Mouse (Mus musculus): ENCODE results near the gene Mroh8. TPM values are rescaled to one million over a fixed set of nuclear protein-coding genes. Genes with fewer than 3 reads are reported as not detected.
A peak's percentile ranks its signal among the peaks of the same experiment; 100 is the strongest.

Gene Mroh8
- 3.4 TPM in 1 of 2 replicates, not detected in the other for polyA plus RNA-seq (2011; ENCODE audit: insufficient read depth, insufficient read length, low replicate concordance, missing spikeins)

- H3K4me3 ChIP-seq (replicated peaks; ENCODE audit: control insufficient read depth, low read depth, low read length): peak within 1 kb of the TSS; percentile 92
- WGBS: under 1% methylated on average over 32 of the region's 32 CpGs
- H3K4me1 ChIP-seq (ENCODE audit: control insufficient read depth, insufficient read depth, low read length): peaks cover 3% of the 10 kb centered on the region
- peak within 1 kb of the TSS; percentile 98 for H3K27ac ChIP-seq (ENCODE audit: control insufficient read depth, insufficient read depth, low read depth, low read length, poor library complexity)
- TF ChIP-seq CTCF (IDR thresholded peaks at IDR 0.05; ENCODE audit: control insufficient read depth, insufficient read depth, low read length) (no peak), POLR2A (IDR thresholded peaks at IDR 0.05; ENCODE audit: borderline replicate concordance, control insufficient read depth, low read depth, low read length) (no peak)
Measured at GRCm38 (mm10) chr2:157279416-157279800, at the start of gene Mroh8. Gene Mroh8, minus strand, starts transcription at chr2:157279549.

- TF ChIP-seq CTCF (IDR thresholded peaks at IDR 0.05; ENCODE audit: control insufficient read depth, insufficient read depth, low read length) (no peak), POLR2A (IDR thresholded peaks at IDR 0.05; ENCODE audit: borderline replicate concordance, control insufficient read depth, low read depth, low read length) (no peak)
- 85% methylated on average over 11 of the region's 11 CpGs for WGBS
- H3K27ac ChIP-seq (ENCODE audit: control insufficient read depth, insufficient read depth, low read depth, low read length, poor library complexity): no peak overlapping the region
- H3K4me1 ChIP-seq (ENCODE audit: control insufficient read depth, insufficient read depth, low read length): no peaks in the 10 kb centered on the region
- no peak overlapping the region for H3K4me3 ChIP-seq (replicated peaks; ENCODE audit: control insufficient read depth, low read depth, low read length)
Measured at GRCm38 (mm10) chr2:157328570-157328969, 49.2 kb upstream of the Mroh8 start.

GRCm38 (mm10) chr2:157328106-157328505 is 48.8 kb upstream of the Mroh8 start:
- WGBS: 78% methylated on average over 5 of the region's 5 CpGs
- Histone ChIP-seq H3K4me3 (replicated peaks; ENCODE audit: control insufficient read depth, low read depth, low read length) (no peak overlapping the region), H3K27ac (ENCODE audit: control insufficient read depth, insufficient read depth, low read depth, low read length, poor library complexity) (no peak overlapping the region), H3K4me1 (ENCODE audit: control insufficient read depth, insufficient read depth, low read length) (no peaks in the 10 kb centered on the region)
- TF ChIP-seq POLR2A (IDR thresholded peaks at IDR 0.05; ENCODE audit: borderline replicate concordance, control insufficient read depth, low read depth, low read length): no peak
- TF ChIP-seq CTCF (IDR thresholded peaks at IDR 0.05; ENCODE audit: control insufficient read depth, insufficient read depth, low read length): no peak

GRCm38 (mm10) chr2:157325238-157325637 is 45.9 kb upstream of the Mroh8 start:
- Histone ChIP-seq H3K4me1 (ENCODE audit: control insufficient read depth, insufficient read depth, low read length) (no peaks in the 10 kb centered on the region), H3K4me3 (replicated peaks; ENCODE audit: control insufficient read depth, low read depth, low read length) (no peak overlapping the region), H3K27ac (ENCODE audit: control insufficient read depth, insufficient read depth, low read depth, low read length, poor library complexity) (no peak overlapping the region)
- TF ChIP-seq CTCF (IDR thresholded peaks at IDR 0.05; ENCODE audit: control insufficient read depth, insufficient read depth, low read length) (no peak), POLR2A (IDR thresholded peaks at IDR 0.05; ENCODE audit: borderline replicate concordance, control insufficient read depth, low read depth, low read length) (no peak)
- 38% methylated on average over 2 of the region's 2 CpGs for WGBS

GRCm38 (mm10) chr2:157322029-157322766 is 42.8 kb upstream of the Mroh8 start:
- WGBS: 89% methylated on average over 5 of the region's 5 CpGs
- no peak for TF ChIP-seq POLR2A (IDR thresholded peaks at IDR 0.05; ENCODE audit: borderline replicate concordance, control insufficient read depth, low read depth, low read length)
- TF ChIP-seq CTCF (IDR thresholded peaks at IDR 0.05; ENCODE audit: control insufficient read depth, insufficient read depth, low read length): no peak

GRCm38 (mm10) chr2:157320886-157321285 is 41.5 kb upstream of the Mroh8 start:
- no peak overlapping the region for H3K27ac ChIP-seq (ENCODE audit: control insufficient read depth, insufficient read depth, low read depth, low read length, poor library complexity)
- TF ChIP-seq POLR2A (IDR thresholded peaks at IDR 0.05; ENCODE audit: borderline replicate concordance, control insufficient read depth, low read depth, low read length) (no peak), CTCF (IDR thresholded peaks at IDR 0.05; ENCODE audit: control insufficient read depth, insufficient read depth, low read length) (no peak)
- WGBS: 78% methylated on average over 5 of the region's 5 CpGs

More at GRCm38 (mm10) chr2:157322029-157322766, 42.8 kb upstream of the Mroh8 start:
- Histone ChIP-seq H3K27ac (ENCODE audit: control insufficient read depth, insufficient read depth, low read depth, low read length, poor library complexity) (no peak overlapping the region), H3K4me3 (replicated peaks; ENCODE audit: control insufficient read depth, low read depth, low read length) (no peak overlapping the region), H3K4me1 (ENCODE audit: control insufficient read depth, insufficient read depth, low read length) (no peaks in the 10 kb centered on the region)

GRCm38 (mm10) chr2:157320135-157320534 is 40.8 kb upstream of the Mroh8 start:
- H3K4me1 ChIP-seq (ENCODE audit: control insufficient read depth, insufficient read depth, low read length): no peaks in the 10 kb centered on the region
- TF ChIP-seq CTCF (IDR thresholded peaks at IDR 0.05; ENCODE audit: control insufficient read depth, insufficient read depth, low read length): no peak
- no peak for TF ChIP-seq POLR2A (IDR thresholded peaks at IDR 0.05; ENCODE audit: borderline replicate concordance, control insufficient read depth, low read depth, low read length)
- no peak overlapping the region for H3K4me3 ChIP-seq (replicated peaks; ENCODE audit: control insufficient read depth, low read depth, low read length)
- H3K27ac ChIP-seq (ENCODE audit: control insufficient read depth, insufficient read depth, low read depth, low read length, poor library complexity): no peak overlapping the region
- 95% methylated on average over 8 of the region's 8 CpGs for WGBS

More at GRCm38 (mm10) chr2:157320886-157321285, 41.5 kb upstream of the Mroh8 start:
- no peaks in the 10 kb centered on the region for H3K4me1 ChIP-seq (ENCODE audit: control insufficient read depth, insufficient read depth, low read length)
- H3K4me3 ChIP-seq (replicated peaks; ENCODE audit: control insufficient read depth, low read depth, low read length): no peak overlapping the region

- 77% methylated on average over 6 of the region's 6 CpGs for WGBS
- H3K27ac ChIP-seq (ENCODE audit: control insufficient read depth, insufficient read depth, low read depth, low read length, poor library complexity): no peak overlapping the region
- TF ChIP-seq CTCF (IDR thresholded peaks at IDR 0.05; ENCODE audit: control insufficient read depth, insufficient read depth, low read length) (no peak), POLR2A (IDR thresholded peaks at IDR 0.05; ENCODE audit: borderline replicate concordance, control insufficient read depth, low read depth, low read length) (no peak)
- H3K4me1 ChIP-seq (ENCODE audit: control insufficient read depth, insufficient read depth, low read length): no peaks in the 10 kb centered on the region
- no peak overlapping the region for H3K4me3 ChIP-seq (replicated peaks; ENCODE audit: control insufficient read depth, low read depth, low read length)
Measured at GRCm38 (mm10) chr2:157317220-157317619, 37.9 kb upstream of the Mroh8 start.

Measured in bone marrow, adult 2 months (tissue).